Mouse (Mus musculus) adrenal gland, postnatal 4 days (tissue): ENCODE results near the gene Traf2. TPM values are rescaled to one million over a fixed set of nuclear protein-coding genes. Genes with fewer than 3 reads are reported as not detected.

Source experiments
- DNase-seq, 2 experiments: peaks; one replicate each; pipeline ENCODE4 v3.0.0; 2021 to 2022; ENCODE audit warnings: low spot score in 2 of 2, mixed read lengths in 2 of 2
- long read RNA-seq, 2 experiments: library from polyadenylated mRNA; stranded (forward); transcript quantifications; one replicate each; pipeline ENCODE4 v2.0.0; 2021
- total RNA-seq, 2 experiments: library from RNA; stranded (reverse); gene quantifications; 2 replicates each; pipeline ENCODE4 v1.2.3; 2021

The Traf2 gene
- 10 to 100 TPM; 19.2 to 20.5 TPM for total RNA-seq
- long read RNA-seq, experiment 1, transcript Traf2-201 (11 exons, 3,044 nt): major isoform, 18 of 29 reads
- long read RNA-seq, experiment 1, partial matches to known transcripts: 6 of 29 reads
- long read RNA-seq, experiment 1, other reads (novel, unspliced or antisense): 3 of 29 reads
- long read RNA-seq, experiment 2, transcript Traf2-202 (11 exons, 2,151 nt): minor isoform, 5 of 36 reads
- long read RNA-seq, experiment 2, transcript Traf2-201 (11 exons, 3,044 nt): major isoform, 26 of 36 reads
- long read RNA-seq, experiment 2, partial matches to known transcripts: 2 of 36 reads
- long read RNA-seq, experiment 2, other reads (novel, unspliced or antisense): 3 of 36 reads

DNA sequence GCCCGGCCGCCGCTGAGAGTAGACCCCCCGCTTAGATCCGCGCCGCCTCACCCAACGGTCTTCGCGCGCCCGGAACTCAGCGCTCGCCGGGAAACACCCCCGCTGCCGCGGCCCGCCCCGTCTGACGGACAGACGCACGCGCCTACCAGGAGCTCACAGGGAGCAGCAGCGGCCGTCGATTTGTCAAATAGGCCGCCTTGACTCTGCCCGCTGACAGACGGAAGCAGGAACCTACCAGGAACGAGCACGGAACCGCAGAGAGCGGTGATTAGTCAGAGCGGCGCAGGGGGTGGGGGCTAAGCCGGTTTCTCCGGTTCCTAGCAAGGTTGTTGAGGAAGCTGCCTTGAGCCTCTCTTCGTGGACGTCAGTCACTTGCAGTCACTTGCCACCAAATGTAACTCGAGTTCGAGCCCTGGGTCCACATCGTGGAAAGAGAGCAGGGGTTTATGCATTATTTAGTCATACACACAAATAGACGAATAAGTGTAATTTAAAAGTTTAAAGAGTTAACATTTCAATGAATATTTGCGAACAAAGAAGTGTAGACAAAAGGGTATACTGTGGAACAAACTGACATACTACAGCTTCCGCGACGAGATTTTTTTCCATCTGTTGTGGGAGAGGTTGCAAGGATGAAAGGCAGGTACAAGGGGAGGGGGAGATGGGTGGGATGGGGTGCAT is at the start of gene Traf2:
Gene Traf2, minus strand, starts transcription at position 130 of the 681 bp plus-strand sequence.
- peak; percentile 88 to 94 for DNase-seq

DNA sequence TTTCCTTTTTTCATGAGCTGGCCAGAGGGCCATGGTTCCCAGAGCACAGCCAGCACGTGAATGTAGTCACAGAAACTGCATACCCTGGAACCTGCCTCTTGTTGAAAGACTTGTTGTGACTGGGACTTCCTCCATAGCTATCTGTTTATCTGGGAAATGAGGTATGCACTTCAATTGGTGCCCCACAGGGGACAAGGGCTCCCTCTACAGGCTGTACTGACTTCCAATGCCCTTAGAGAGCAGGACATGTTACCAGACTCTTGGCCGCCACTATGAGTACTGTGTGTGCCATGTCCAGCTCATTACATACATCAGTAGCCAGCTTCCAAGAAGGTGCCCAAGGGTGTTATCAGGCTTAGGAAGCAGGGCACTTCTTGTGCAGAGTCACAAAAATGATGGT is 45.1 kb upstream of the Traf2 start:
- no peak for DNase-seq

DNA sequence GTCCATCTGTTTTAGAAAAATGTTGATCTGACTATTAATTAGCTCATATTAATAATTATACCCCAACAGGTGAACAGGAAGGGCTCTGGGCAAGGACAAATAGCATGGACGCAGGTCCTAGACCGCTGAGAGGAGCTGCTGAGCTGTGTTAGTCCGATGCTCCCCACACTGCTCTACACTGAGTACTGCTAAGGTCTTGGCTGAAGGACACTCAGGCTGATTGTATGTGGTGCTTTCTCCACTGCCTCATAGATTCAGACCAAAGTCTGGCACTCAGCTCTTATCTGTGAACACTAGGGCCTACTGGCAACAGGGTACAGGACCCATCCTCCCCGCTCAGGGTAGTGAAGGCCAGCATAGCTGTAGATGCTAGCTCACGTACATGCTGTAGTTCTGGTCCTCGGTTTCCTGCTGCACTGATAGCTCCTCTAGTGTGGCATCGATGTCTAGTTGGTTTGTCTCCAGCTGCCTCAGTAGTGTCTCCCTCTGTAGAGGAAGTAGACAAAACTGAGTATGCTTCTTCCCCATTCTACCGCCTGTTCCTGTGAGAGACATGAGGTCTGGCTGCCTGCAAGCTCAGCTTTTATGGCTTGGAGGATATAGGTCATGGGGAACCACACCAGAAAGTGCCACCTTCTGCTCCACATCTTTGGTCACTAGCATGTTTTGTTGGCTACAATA is 41.6 kb upstream of the Traf2 start:
- no peak for DNase-seq

DNA sequence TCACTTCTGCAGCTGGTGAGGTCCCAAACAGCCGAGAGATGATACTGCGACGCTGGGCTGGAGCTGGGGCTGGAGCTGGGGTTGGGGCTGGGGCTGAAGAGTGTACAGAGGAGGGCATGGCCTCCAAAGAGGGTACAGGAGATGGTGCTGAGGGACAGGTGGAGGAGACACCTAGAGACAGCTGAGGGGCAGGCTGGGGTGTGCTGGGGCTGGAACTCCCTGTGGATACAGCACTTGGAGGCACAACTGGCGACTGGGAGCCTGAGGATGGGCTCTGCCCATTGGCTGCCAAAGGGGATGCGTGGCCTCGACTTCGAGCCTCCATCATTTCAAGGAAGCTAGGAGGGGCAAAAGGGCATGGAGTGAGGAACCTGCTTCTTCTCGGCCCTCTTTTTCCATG is 40.5 kb upstream of the Traf2 start:
- no peak for DNase-seq

- DNase-seq: no peak
Observed at GRCm38 (mm10) chr2:25585601-25586000, 38.9 kb upstream of the Traf2 start.

GRCm38 (mm10) chr2:25584856-25585255 is 38.1 kb upstream of the Traf2 start:
- DNase-seq: no peak

- DNase-seq: no peak
Observed at GRCm38 (mm10) chr2:25584152-25584551, 37.4 kb upstream of the Traf2 start.

DNA sequence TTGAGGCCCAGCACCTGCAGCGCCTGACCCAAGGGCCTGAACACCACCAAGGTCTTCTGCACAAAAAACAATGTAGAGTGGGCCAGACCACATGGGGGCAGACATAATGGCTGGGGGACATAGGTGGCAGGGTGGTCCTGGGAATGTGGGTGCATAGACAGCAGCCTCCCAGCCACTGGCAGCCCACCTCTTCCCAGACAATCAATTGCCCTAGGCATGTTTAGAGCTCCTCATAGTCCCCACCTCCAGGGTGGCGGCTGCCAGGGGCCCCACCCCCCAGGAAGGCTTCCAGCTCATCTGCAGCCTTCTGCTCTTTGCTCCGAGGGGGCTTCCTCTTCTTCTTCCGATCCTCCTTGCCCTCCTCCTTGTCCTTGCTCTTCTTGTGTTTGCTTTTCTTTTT is 36.8 kb upstream of the Traf2 start:
- no peak for DNase-seq

GRCm38 (mm10) chr2:25583120-25583481 is 36.4 kb upstream of the Traf2 start:
- no peak for DNase-seq

DNA sequence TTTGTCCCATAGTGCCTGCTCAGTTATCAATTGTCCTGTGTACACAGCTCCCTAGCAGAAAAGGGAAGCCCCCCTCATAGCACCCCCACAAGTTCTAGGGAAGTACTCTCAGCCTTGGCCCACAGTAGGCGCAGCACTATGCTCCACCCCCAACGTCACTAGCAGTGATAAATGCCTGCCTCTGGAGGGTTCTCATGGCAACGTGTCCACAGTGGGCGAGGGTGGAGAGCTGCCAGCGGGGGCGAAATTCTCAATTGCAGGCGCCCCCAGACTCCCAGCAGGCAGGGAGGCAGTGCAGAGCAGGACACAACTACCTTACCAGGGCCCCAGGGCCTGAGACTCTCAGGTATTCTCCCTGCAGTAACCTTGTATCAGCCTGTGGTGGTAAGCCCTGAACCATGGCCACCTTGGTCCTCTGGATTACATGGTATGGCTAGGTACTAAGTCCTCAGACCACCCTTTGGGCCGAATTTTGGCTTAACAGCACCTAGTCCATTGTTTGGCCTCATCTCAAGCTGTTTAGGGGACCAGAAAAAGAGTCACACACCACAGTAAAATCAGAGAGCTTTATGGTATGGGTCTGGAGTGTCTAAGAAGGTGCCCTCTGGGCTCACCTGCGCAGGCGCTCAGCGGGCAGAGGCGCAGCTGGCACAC is 35.9 kb upstream of the Traf2 start:
- DNase-seq: no peak

DNA sequence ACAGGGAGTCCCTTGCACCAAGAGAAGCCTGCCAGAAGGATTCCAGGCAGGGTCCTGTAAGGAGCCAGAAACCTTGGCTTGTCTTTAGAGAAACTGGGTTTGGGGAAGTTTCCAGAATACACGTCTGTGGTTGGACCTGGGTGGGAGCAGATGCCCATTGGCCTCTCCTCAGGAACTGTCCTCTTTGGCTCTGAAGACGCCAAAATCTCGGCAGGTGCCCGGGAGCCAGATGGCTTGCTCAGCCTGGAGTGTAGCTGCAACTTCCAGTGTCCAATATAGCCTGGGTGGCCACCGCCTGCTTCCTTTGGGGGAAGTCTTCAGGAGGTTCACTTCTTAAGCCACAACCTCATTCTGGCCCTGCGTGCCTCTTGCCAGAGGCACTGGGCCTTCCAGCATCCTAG is 35.2 kb upstream of the Traf2 start:
- no peak for DNase-seq

- DNase-seq: no peak
Observed at GRCm38 (mm10) chr2:25581294-25581864, 34.6 kb upstream of the Traf2 start, which contains the start of gene Ajm1. Gene Ajm1 (minus strand): TSS chr2:25581757.

- no peak for DNase-seq
Observed at GRCm38 (mm10) chr2:25580621-25581101, 33.9 kb upstream of the Traf2 start.

- DNase-seq: no peak
Observed at GRCm38 (mm10) chr2:25579737-25580460, 33.2 kb upstream of the Traf2 start.

DNA sequence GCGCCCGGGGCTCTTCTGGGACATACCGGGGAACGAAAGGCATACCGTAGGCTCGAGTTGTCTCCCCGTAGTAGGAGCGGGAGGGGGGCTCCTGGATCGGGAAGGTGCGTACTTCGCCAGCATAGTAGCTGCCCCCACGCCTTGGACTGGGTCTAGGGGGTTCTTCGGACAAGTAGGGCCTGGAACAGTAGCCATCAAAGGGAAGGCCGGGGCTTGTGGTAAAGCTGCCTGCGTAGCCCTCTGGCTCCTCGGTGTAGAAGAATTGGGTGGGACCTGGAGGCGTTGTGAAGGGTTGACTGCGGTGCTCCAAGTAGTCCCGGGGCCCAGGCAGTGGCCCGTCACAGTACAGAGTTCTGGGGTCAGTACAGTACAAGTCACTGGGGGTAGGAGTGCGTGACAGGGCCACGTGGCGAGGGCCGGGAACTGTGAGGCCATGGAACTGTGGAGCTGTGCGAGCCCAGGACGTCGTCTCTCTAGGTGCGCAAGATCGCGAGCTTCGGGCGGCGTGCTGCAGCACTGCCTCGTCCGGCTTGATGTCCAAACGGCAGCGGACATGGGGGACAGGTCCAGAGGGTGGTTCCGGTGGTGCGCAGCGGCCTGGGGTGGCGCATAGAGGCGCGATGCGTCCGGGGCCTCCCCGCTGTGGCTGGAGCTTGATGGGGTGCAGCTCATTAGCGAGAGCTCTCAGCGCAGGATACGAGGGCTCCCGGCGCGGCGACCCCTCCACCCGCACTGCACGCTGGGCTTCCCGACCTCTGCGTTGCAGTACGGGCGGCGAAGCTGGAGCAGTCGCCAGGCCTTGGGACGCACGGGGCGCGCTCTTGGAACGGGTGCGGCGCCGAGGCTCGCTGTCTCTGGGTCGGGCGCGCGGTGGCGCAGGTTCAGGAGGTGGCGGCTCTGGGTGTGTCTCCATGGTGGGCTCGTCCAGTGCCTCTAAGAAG is 32.3 kb upstream of the Traf2 start:
- no peak for DNase-seq

DNA sequence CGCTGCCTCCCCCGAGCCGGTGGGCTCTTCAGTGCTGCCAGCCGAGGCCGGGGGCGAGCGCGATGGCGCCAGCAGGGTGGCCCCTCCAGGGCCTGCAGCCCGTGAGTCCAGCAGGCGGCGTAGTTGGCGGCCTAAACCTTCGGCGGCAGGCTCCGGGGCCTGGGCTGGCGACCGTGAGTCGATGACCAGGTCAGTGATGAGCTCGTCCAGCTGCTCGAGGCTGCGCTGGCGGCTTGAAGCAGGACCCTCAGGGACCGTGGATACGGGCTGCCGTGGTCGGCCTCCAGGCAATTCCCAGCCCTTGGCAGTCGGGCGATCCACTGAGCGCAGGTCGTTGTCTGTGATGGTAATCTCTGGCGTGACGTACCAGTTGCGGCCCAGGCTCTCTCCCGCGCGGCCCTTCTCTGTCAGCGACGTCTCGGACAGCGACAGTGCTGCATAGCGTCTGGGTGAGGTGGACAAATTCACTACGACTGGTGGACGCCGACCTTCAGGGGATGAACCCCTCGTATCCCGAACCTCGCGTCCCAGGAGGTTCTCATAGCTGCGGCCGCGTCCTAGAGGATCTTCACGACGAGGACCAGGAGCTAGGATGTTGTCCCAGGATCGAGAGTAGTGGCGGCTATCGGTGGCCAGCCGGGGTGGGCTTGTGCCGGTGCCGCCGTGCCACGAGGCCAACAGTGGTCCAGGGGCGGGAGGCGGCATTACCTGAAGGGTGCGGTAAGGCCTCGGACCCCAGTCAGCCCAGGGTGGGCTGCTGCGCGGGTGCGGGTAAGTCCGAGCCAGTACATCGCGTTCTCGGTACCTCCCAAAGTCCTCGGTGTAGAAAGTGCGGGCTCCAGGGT is 31.4 kb upstream of the Traf2 start:
- no peak for DNase-seq

- DNase-seq: no peak
Observed at GRCm38 (mm10) chr2:25576965-25577891, 30.5 kb upstream of the Traf2 start.
